Mouse (Mus musculus): ENCODE results near the gene Matn3. TPM values are rescaled to one million over a fixed set of nuclear protein-coding genes. Genes with fewer than 3 reads are reported as not detected.

Gene Matn3
- total and polyA plus RNA-seq, 2 experiments = not detected

DNA sequence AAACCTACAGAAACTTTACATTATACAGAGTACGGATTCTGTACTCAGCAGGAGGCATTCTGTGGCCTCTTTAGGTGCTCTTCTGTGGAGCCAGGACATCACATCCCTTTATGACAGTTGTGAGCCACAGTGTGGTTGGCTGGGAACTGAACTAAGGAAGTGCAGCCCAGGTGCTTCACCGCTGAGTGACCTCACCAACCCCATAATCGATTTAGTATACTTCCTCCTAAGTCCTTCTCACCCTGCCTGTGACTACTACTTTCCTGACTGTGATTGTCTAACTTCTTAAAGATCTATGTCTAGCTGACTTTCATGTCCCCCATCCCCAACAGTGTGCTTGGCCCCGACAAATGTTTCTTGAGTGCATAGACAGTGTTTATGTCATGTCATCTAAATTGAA lies 50.6 kb downstream of the Matn3 start:
- Histone ChIP-seq H3K4me3 (ENCODE audit: insufficient read depth, low read depth, low read length) (no peak overlapping the region), H3K27me3 (ENCODE audit: control insufficient read depth, insufficient read depth, low read length) (no peaks in the 10 kb centered on the region), H3K4me1 (ENCODE audit: control insufficient read depth, insufficient read depth, low read length) (0 out of 2 replicates have a peak, but pooled peaks cover 2% of the 10 kb centered on the region), H3K36me3 (ENCODE audit: control insufficient read depth, insufficient read depth, low read length) (no peaks in the 10 kb centered on the region), H3K79me2 (ENCODE audit: control insufficient read depth, insufficient read depth, low read length) (no peaks in the 10 kb centered on the region), H3K27ac (replicated peaks; ENCODE audit: insufficient read depth, low read depth, low read length) (no peak overlapping the region), H3K9ac (ENCODE audit: low read depth, low read length) (no peak overlapping the region)
- TF ChIP-seq CTCF (IDR thresholded peaks at IDR 0.05; ENCODE audit: low read depth, low read length) (no peak), POLR2A (IDR thresholded peaks at IDR 0.05; ENCODE audit: extremely low read depth, insufficient read depth, low read length) (no peak)
- DNase-seq (ENCODE audit: extremely low read depth, low read depth, low spot score) = no peak
- WGBS = 88% methylated on average over 4 of the region's 4 CpGs

DNA sequence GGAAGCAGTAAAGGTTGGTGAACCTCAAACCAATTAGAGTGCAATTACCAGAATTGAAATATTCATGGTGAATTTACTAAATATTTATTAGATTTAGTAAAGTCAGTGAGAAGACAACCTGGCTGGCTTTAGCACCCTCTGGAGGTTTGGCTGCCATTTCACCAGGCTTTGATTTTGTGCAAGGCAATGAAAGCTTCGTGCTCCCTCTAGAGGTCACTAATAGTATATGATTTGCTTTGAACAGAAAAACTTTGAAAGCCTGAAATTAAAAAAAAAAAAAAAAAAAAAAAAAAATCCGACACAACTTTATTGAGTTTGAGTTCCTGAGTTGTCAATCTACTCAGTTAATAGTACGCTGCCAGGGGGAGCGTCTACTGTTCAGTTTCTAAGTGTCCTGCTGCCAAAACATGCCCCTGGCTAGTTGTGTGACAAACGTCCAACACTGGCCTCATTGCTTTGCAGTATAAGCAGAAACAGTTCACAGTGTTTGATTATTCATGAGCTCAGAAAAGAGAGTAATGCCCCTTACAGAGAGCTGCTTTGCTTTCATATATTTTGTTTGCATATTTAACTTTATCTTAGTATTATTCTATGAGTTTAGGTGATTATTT lies 54.4 kb downstream of the Matn3 start:
- Histone ChIP-seq H3K9ac (ENCODE audit: low read depth, low read length) (0 out of 2 replicates have a peak overlapping the region, but pooled peaks have one; percentile 34), H3K36me3 (ENCODE audit: control insufficient read depth, insufficient read depth, low read length) (no peaks in the 10 kb centered on the region), H3K27ac (replicated peaks; ENCODE audit: insufficient read depth, low read depth, low read length) (no peak overlapping the region), H3K79me2 (ENCODE audit: control insufficient read depth, insufficient read depth, low read length) (no peaks in the 10 kb centered on the region), H3K27me3 (ENCODE audit: control insufficient read depth, insufficient read depth, low read length) (no peaks in the 10 kb centered on the region), H3K4me3 (ENCODE audit: insufficient read depth, low read depth, low read length) (no peak overlapping the region), H3K4me1 (ENCODE audit: control insufficient read depth, insufficient read depth, low read length) (0 out of 2 replicates have a peak, but pooled peaks cover 2% of the 10 kb centered on the region)
- TF ChIP-seq POLR2A (IDR thresholded peaks at IDR 0.05; ENCODE audit: extremely low read depth, insufficient read depth, low read length) = no peak
- peak; percentile 69 for TF ChIP-seq CTCF (IDR thresholded peaks at IDR 0.05; ENCODE audit: low read depth, low read length)
- peak; percentile 76 for DNase-seq (ENCODE audit: extremely low read depth, low read depth, low spot score)
- WGBS = 5% methylated on average over 5 of the region's 5 CpGs

DNA sequence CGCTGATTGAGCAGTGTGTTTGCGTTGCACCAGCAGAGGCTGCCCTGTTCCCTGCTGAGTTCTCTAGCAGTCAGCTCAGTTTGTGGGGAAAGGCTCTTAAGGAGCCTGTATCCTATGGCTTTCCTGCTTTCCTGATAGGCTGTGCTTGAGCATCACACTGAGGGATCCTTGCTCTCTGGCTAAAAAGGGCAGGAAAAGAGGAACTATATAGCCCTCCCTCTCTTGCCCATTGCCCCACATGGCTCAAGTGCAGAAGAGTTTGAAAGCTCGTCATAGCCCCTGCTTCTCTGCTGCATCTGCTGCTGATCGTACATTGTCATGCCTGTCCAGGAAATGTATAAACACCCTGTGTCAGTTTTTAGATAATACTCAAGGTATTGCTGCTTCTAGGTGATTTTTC lies 59.4 kb downstream of the Matn3 start:
- H3K4me1 ChIP-seq (ENCODE audit: control insufficient read depth, insufficient read depth, low read length) = 0 out of 2 replicates have a peak, but pooled peaks cover 2% of the 10 kb centered on the region
- TF ChIP-seq CTCF (IDR thresholded peaks at IDR 0.05; ENCODE audit: low read depth, low read length) (no peak), POLR2A (IDR thresholded peaks at IDR 0.05; ENCODE audit: extremely low read depth, insufficient read depth, low read length) (no peak)
- 53% methylated on average over 4 of the region's 4 CpGs for WGBS

DNA sequence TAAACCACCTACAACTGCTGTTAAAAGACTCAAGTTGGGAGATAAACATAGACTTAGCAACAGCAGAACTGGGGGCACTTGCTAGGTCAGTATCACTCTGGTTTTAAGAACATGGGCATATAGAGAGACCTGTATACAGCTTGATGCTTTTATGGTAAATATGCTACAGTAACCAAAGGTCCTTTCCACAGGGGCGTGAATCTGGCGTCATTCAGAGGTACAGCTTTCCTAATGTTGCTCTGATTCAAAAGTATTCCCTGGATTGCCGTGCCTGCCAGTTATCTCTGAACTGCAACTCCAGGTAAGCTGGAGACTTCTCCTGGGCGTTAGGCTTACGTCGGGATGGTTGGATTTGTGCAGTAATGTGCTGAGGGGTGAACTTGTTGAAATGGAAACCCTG lies 60.1 kb downstream of the Matn3 start:
- Histone ChIP-seq H3K27ac (replicated peaks; ENCODE audit: insufficient read depth, low read depth, low read length) (no peak overlapping the region), H3K27me3 (ENCODE audit: control insufficient read depth, insufficient read depth, low read length) (no peaks in the 10 kb centered on the region), H3K36me3 (ENCODE audit: control insufficient read depth, insufficient read depth, low read length) (peaks cover 2% of the 10 kb centered on the region), H3K4me1 (ENCODE audit: control insufficient read depth, insufficient read depth, low read length) (no peaks in the 10 kb centered on the region), H3K9ac (ENCODE audit: low read depth, low read length) (no peak overlapping the region), H3K79me2 (ENCODE audit: control insufficient read depth, insufficient read depth, low read length) (no peaks in the 10 kb centered on the region), H3K4me3 (ENCODE audit: insufficient read depth, low read depth, low read length) (no peak overlapping the region)
- no peak for DNase-seq (ENCODE audit: extremely low read depth, low read depth, low spot score)
- TF ChIP-seq CTCF (IDR thresholded peaks at IDR 0.05; ENCODE audit: low read depth, low read length) (no peak), POLR2A (IDR thresholded peaks at IDR 0.05; ENCODE audit: extremely low read depth, insufficient read depth, low read length) (no peak)
- 95% methylated on average over 6 of the region's 6 CpGs for WGBS

More for the DNA sequence above, 59.4 kb downstream of the Matn3 start:
- DNase-seq (ENCODE audit: extremely low read depth, low read depth, low spot score) = no peak
- no peak overlapping the region for H3K4me3 ChIP-seq (ENCODE audit: insufficient read depth, low read depth, low read length)
- H3K9ac ChIP-seq (ENCODE audit: low read depth, low read length) = no peak overlapping the region
- no peaks in the 10 kb centered on the region for H3K79me2 ChIP-seq (ENCODE audit: control insufficient read depth, insufficient read depth, low read length)
- no peaks in the 10 kb centered on the region for H3K27me3 ChIP-seq (ENCODE audit: control insufficient read depth, insufficient read depth, low read length)
- no peak overlapping the region for H3K27ac ChIP-seq (replicated peaks; ENCODE audit: insufficient read depth, low read depth, low read length)
- H3K36me3 ChIP-seq (ENCODE audit: control insufficient read depth, insufficient read depth, low read length) = no peaks in the 10 kb centered on the region

DNA sequence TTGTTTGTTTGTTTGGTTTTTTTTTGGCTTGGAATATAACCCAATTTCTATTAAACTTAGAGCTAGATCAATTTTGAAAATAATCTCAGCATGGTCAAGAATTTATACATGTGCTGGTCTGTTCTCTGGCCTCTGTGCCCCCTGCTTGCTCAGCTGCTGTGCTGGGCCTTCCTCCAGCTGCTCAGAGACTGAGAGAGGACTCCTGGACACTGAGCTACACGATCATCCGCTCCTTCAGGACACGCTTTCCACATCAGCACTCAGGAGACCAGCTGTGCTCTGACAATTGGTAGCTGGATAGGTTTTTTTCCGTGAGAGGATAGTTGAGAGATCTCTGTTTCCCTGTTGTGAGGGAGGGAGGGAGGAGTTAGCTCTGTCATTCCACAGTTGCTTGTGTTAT lies 62.6 kb downstream of the Matn3 start:
- no peaks in the 10 kb centered on the region for H3K27me3 ChIP-seq (ENCODE audit: control insufficient read depth, insufficient read depth, low read length)
- no peak overlapping the region for H3K9ac ChIP-seq (ENCODE audit: low read depth, low read length)
- no peaks in the 10 kb centered on the region for H3K4me1 ChIP-seq (ENCODE audit: control insufficient read depth, insufficient read depth, low read length)
- WGBS = 83% methylated on average over 4 of the region's 4 CpGs
- no peaks in the 10 kb centered on the region for H3K79me2 ChIP-seq (ENCODE audit: control insufficient read depth, insufficient read depth, low read length)
- no peak for DNase-seq (ENCODE audit: extremely low read depth, low read depth, low spot score)
- H3K27ac ChIP-seq (replicated peaks; ENCODE audit: insufficient read depth, low read depth, low read length) = no peak overlapping the region
- H3K36me3 ChIP-seq (ENCODE audit: control insufficient read depth, insufficient read depth, low read length) = peaks cover 4% of the 10 kb centered on the region
- H3K4me3 ChIP-seq (ENCODE audit: insufficient read depth, low read depth, low read length) = no peak overlapping the region
- TF ChIP-seq POLR2A (IDR thresholded peaks at IDR 0.05; ENCODE audit: extremely low read depth, insufficient read depth, low read length) = no peak
- TF ChIP-seq CTCF (IDR thresholded peaks at IDR 0.05; ENCODE audit: low read depth, low read length) = no peak

DNA sequence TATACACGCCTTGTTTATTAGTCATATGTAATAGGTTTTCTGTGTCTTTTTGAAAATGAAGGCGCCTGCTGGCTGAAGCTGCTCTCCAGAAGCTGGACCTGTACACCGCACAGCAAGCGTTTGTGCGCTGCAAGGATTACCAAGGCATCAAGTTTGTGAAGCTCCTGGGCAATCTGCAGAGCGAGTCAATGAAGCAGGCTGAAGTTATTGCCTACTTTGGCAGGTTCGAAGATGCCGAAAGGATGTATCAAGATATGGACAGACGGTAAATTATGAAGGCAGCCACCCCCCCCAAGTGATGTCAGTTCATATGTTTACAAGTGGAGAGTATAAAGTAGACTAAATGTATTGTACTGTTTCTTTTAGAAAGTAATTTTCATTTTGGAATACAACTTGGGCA lies 68.6 kb downstream of the Matn3 start:
- WGBS = 95% methylated on average over 9 of the region's 9 CpGs

More for the DNA sequence above, 68.6 kb downstream of the Matn3 start:
- Histone ChIP-seq H3K4me3 (ENCODE audit: insufficient read depth, low read depth, low read length) (no peak overlapping the region), H3K27me3 (ENCODE audit: control insufficient read depth, insufficient read depth, low read length) (no peaks in the 10 kb centered on the region), H3K9ac (ENCODE audit: low read depth, low read length) (no peak overlapping the region), H3K79me2 (ENCODE audit: control insufficient read depth, insufficient read depth, low read length) (no peaks in the 10 kb centered on the region), H3K4me1 (ENCODE audit: control insufficient read depth, insufficient read depth, low read length) (no peaks in the 10 kb centered on the region), H3K36me3 (ENCODE audit: control insufficient read depth, insufficient read depth, low read length) (peaks cover 5% of the 10 kb centered on the region), H3K27ac (replicated peaks; ENCODE audit: insufficient read depth, low read depth, low read length) (no peak overlapping the region)
- TF ChIP-seq POLR2A (IDR thresholded peaks at IDR 0.05; ENCODE audit: extremely low read depth, insufficient read depth, low read length) (no peak), CTCF (IDR thresholded peaks at IDR 0.05; ENCODE audit: low read depth, low read length) (no peak)
- no peak for DNase-seq (ENCODE audit: extremely low read depth, low read depth, low spot score)

All from liver, adult 2 months (tissue).